19 mouse cellular contexts compared by ENCODE assay signal in genomic region chr11:106981787-106982186, GRCm38 (mm10). TPM values are rescaled to one million over a fixed set of nuclear protein-coding genes. Genes with fewer than 3 reads are reported as not detected.
DNase-seq lines count a peak whose midpoint lies in the region; ATAC-seq and TF ChIP-seq lines count a peak whose summit lies in the region.
"Had no signal": no experiment of that assay in that cellular context is flagged by ENCODE, and none has a peak within 500 bp of the region (broad histone marks: within the 10 kb centered on the region; RNA-seq: fewer than 3 reads in every experiment).

No protein-coding gene starts in this region.

- H3K4me3 ChIP-seq in heart, adult 2 months: no peak overlapping the region
- H3K4me3 ChIP-seq in heart, embryonic 12.5 days: no peak overlapping the region
- H3K4me3 ChIP-seq in thymus, adult 2 months (ENCODE audit: control insufficient read depth, insufficient read depth, low read length): no peak overlapping the region
- H3K4me3 ChIP-seq: midbrain, embryonic 12.5 days; neural tube, embryonic 12.5 days had no signal

- TF ChIP-seq POLR2A in heart, adult 2 months (IDR thresholded peaks at IDR 0.05; ENCODE audit: insufficient read depth, low read depth, low read length): no peak
- no peak for TF ChIP-seq POLR2A in thymus, adult 2 months (IDR thresholded peaks at IDR 0.05; ENCODE audit: control insufficient read depth, extremely low read depth, insufficient read depth, low read length, poor library complexity)

- H3K27ac ChIP-seq in heart, adult 2 months: peak overlapping the region; percentile 32
- H3K27ac ChIP-seq in heart, embryonic 12.5 days (ENCODE audit: poor library complexity, severe bottlenecking): no peak overlapping the region
- H3K27ac ChIP-seq in thymus, adult 2 months (ENCODE audit: control insufficient read depth, insufficient read depth, low read length): no peak overlapping the region
- H3K27ac ChIP-seq: midbrain, embryonic 12.5 days; neural tube, embryonic 12.5 days had no signal

- no peak for DNase-seq in heart, adult 2 months
- peak; percentile 12 for DNase-seq in layer of hippocampus, adult 9-11 months
- DNase-seq in layer of hippocampus, adult 18-20 months (ENCODE audit: low spot score in 2 of 2): no peak
- no peak for DNase-seq in Patski (ENCODE audit: low read depth, low spot score)
- DNase-seq in retina, postnatal 1 day: peak; percentile 70
- DNase-seq in embryo, embryonic 9.5 days (ENCODE audit: extremely low spot score): no peak
- no peak for DNase-seq in thymus, adult 2 months
- DNase-seq: cerebellum, adult 11-12 months; embryo, embryonic 11 days; heart, postnatal 36 days; liver; lung, postnatal 36 days; thymus, adult 18-20 months had no signal

- intact Hi-C loops in heart, adult 2 months (cut with DNase I): loop anchor here (2.0 to 5.0 kb wide), 2 partner anchors 61 to 194 kb away; partner anchors contain the start of genes Cep95, Ddx5 and Smurf2

- POLR2A ChIA-PET in Patski (lab: Charles Lee): interaction anchor here (0.7 kb wide), 1 partner anchor 17 kb away, joined by 8 read pairs; no protein-coding TSS in a partner anchor

- H3K36me3 ChIP-seq in heart, adult 2 months (ENCODE audit: control insufficient read depth, insufficient read depth, low read length): no peaks in the 10 kb centered on the region
- H3K36me3 ChIP-seq in heart, embryonic 12.5 days: peaks cover 4% of the 10 kb centered on the region
- H3K36me3 ChIP-seq in thymus, adult 2 months (ENCODE audit: control insufficient read depth, insufficient read depth, low read length): peaks cover under 1% of the 10 kb centered on the region; the same call in 1 of the 2 replicates

- no peaks in the 10 kb centered on the region for H3K9me3 ChIP-seq in heart, embryonic 12.5 days (replicated peaks)
- H3K9me3 ChIP-seq: G1E; midbrain, embryonic 12.5 days; neural tube, embryonic 12.5 days had no signal

- H3K27me3 ChIP-seq in heart, adult 2 months (ENCODE audit: control insufficient read depth, insufficient read depth, low read length): no peaks in the 10 kb centered on the region
- H3K27me3 ChIP-seq in heart, embryonic 12.5 days (replicated peaks): no peaks in the 10 kb centered on the region
- no peaks in the 10 kb centered on the region for H3K27me3 ChIP-seq in Patski
- no peaks in the 10 kb centered on the region for H3K27me3 ChIP-seq in thymus, adult 2 months (ENCODE audit: control insufficient read depth, insufficient read depth, low read length)
- H3K27me3 ChIP-seq: midbrain, embryonic 12.5 days; neural tube, embryonic 12.5 days had no signal

- ATAC-seq in heart, embryonic 12.5 days (ENCODE audit: insufficient number of reproducible peaks, low FRiP score): no peak
- ATAC-seq in Patski: peak; percentile 15
- ATAC-seq: inflammation-experienced regulatory T-cells, adult 6 months had no signal

- H3K9ac ChIP-seq in heart, adult 2 months (ENCODE audit: low read depth, low read length): no peak overlapping the region
- H3K9ac ChIP-seq in heart, embryonic 12.5 days: no peak overlapping the region
- H3K9ac ChIP-seq: midbrain, embryonic 12.5 days; neural tube, embryonic 12.5 days had no signal

- no peak for TF ChIP-seq EP300 in heart, adult 2 months (IDR thresholded peaks at IDR 0.05; ENCODE audit: insufficient read depth, low read depth, low read length)

- CTCF ChIA-PET in Patski (lab: Charles Lee): interaction anchor here (1.4 kb wide), 1 partner anchor 12 kb away, joined by 5 read pairs; no protein-coding TSS in a partner anchor

- in situ Hi-C loops in Patski (cut with MboI; ENCODE audit: low pct_unique_long_range_greater_than_20kb): no loop called here

- H3K4me2 ChIP-seq in heart, embryonic 12.5 days: no peak overlapping the region
- H3K4me2 ChIP-seq: midbrain, embryonic 12.5 days; neural tube, embryonic 12.5 days had no signal

- no peaks in the 10 kb centered on the region for H3K79me2 ChIP-seq in heart, adult 2 months (replicated peaks; ENCODE audit: control insufficient read depth, insufficient read depth, low read length)

- WGBS in heart, adult 2 months: 38% methylated on average over 1 of the region's 1 CpGs
- WGBS in heart, embryonic 12.5 days: 71% methylated on average over 1 of the region's 1 CpGs
- WGBS in thymus, adult 2 months: 96% methylated on average over 1 of the region's 1 CpGs

- peaks cover 3% of the 10 kb centered on the region for H3K4me1 ChIP-seq in heart, adult 2 months (ENCODE audit: control insufficient read depth, insufficient read depth, low read length)
- peaks cover 6% of the 10 kb centered on the region; the same call in 1 of the 2 replicates for H3K4me1 ChIP-seq in heart, embryonic 12.5 days (replicated peaks)
- H3K4me1 ChIP-seq in thymus, adult 2 months (replicated peaks; ENCODE audit: control insufficient read depth, insufficient read depth, low read length): no peaks in the 10 kb centered on the region
- H3K4me1 ChIP-seq: midbrain, embryonic 12.5 days; neural tube, embryonic 12.5 days had no signal

- TF ChIP-seq CTCF in heart, adult 2 months (IDR thresholded peaks at IDR 0.05): no peak
- no peak for TF ChIP-seq CTCF in Patski (IDR thresholded peaks at IDR 0.05)
- no peak for TF ChIP-seq CTCF in thymus, adult 2 months (IDR thresholded peaks at IDR 0.05; ENCODE audit: borderline replicate concordance, control insufficient read depth, extremely low read depth, insufficient read depth, low read length, poor library complexity)

RNA-seq across cellular contexts. Expression of gene Kpna2, which starts 17.6 kb away (rescaled TPM):
- total RNA-seq in heart, adult 2 months (2021): 10 to 100 TPM; 61.1 to 62.9 TPM
- 19.5 and 35.7 TPM in 2 replicates for polyA plus RNA-seq in heart, adult 2 months (2012; rRNA removed)
- polyA plus RNA-seq in heart, embryonic 12.5 days (2016; fragmentation: Nextera tagmentation; extraction: Ambion mirVana): 301 and 321 TPM in 2 replicates
- total RNA-seq in layer of hippocampus, adult 18-20 months (2021): 10 to 100 TPM; 23.3 to 23.9 TPM
- 33.7 TPM for polyA plus RNA-seq in Patski (2021)
- polyA plus RNA-seq in thymus, adult 2 months (2012; rRNA removed): 103 and 134 TPM in 2 replicates

RNA-seq across cellular contexts. Expression of gene 1810010H24Rik, which starts 43.7 kb away (rescaled TPM):
- total RNA-seq in heart, adult 2 months (2021): 1 to 10 TPM; 1.9 to 3.0 TPM
- 1.9 and 2.7 TPM in 2 replicates for polyA plus RNA-seq in heart, adult 2 months (2012; rRNA removed)
- polyA plus RNA-seq in heart, embryonic 12.5 days (2016; fragmentation: Nextera tagmentation; extraction: Ambion mirVana): 1.1 and 2.2 TPM in 2 replicates
- 1 to 10 TPM; 2.6 to 3.3 TPM for total RNA-seq in layer of hippocampus, adult 18-20 months (2021)
- 2.5 TPM for polyA plus RNA-seq in Patski (2021)
- polyA plus RNA-seq in thymus, adult 2 months (2012; rRNA removed): 0.97 and 1.3 TPM in 2 replicates
- total RNA-seq: granulocyte monocyte progenitor cell, adult 5-6 weeks had no signal

Comparison
In these comparisons a context has a peak if more than half of its experiments do, and no peak if none do; other contexts are left out.
1. DNase-seq: peak in layer of hippocampus, adult 9-11 months (single experiment) and retina, postnatal 1 day (single experiment); none in heart, adult 2 months (0 of 2), layer of hippocampus, adult 18-20 months (0 of 2), Patski (single experiment), embryo, embryonic 9.5 days (single experiment) and thymus, adult 2 months (single experiment).